Mouse (Mus musculus) liver, embryonic 12.5 days (tissue): Measurements from ENCODE around the gene Tmem132c. TPM values are rescaled to one million over a fixed set of nuclear protein-coding genes. Genes with fewer than 3 reads are reported as not detected.
"Not testable (repeated sequence)": the region's sequence is repeated elsewhere in the genome, so short reads cannot be mapped to it uniquely, and the experiment has no call there.

Source experiments
- ATAC-seq: fragments of 200-750 bp; cut with Nextera tagmentation; 2 replicates; pipeline ENCODE4 v1.8.0; 2017; ENCODE audit warnings: moderate number of reproducible peaks, mild to moderate bottlenecking, moderate library complexity
- H3K27ac ChIP-seq: fragments of 300-500 bp; sonication (generic); 2 replicates; pipeline ENCODE4 v1.5.1; 2016; ENCODE audit warnings: mild to moderate bottlenecking
- H3K27me3 ChIP-seq: fragments of 300-500 bp; sonication (generic); replicated peaks from 2 replicates; pipeline ENCODE4 v1.6.1; 2016; ENCODE audit warnings: mild to moderate bottlenecking, moderate library complexity
- H3K36me3 ChIP-seq: fragments of 300-500 bp; sonication (generic); 2 replicates; pipeline ENCODE4 v1.6.1; 2016; ENCODE audit warnings: mild to moderate bottlenecking, moderate library complexity
- H3K4me1 ChIP-seq: fragments of 300-500 bp; sonication (generic); 2 replicates; pipeline ENCODE4 v1.6.1; 2016
- H3K4me2 ChIP-seq: fragments of 300-500 bp; sonication (generic); 2 replicates; pipeline ENCODE4 v1.6.1; 2016; ENCODE audit warnings: mild to moderate bottlenecking, moderate library complexity
- H3K4me3 ChIP-seq: fragments of 300-500 bp; sonication (generic); 2 replicates; pipeline ENCODE4 v1.5.1; 2016; ENCODE audit warnings: mild to moderate bottlenecking, moderate library complexity
- H3K9ac ChIP-seq: fragments of 300-500 bp; sonication (generic); 2 replicates; pipeline ENCODE4 v1.6.1; 2016; ENCODE audit warnings: mild to moderate bottlenecking, moderate library complexity
- H3K9me3 ChIP-seq: fragments of 300-500 bp; sonication (generic); replicated peaks from 2 replicates; pipeline ENCODE4 v1.6.1; 2016; ENCODE audit warnings: mild to moderate bottlenecking, moderate library complexity
- WGBS: fragments of 180-500 bp; shearing (Covaris S2); methylation state at CpG from one replicate; pipeline ENCODE4 v1.1.7; 2016; ENCODE audit not compliant: insufficient replicate concordance; 5-methylcytosine and 5-hydroxymethylcytosine counted together
- polyA plus RNA-seq: library from polyadenylated mRNA; unstranded; fragments of >200 nt; fragmentation: Nextera tagmentation; extraction: Ambion mirVana; gene quantifications from 2 replicates; pipeline ENCODE4 v1.2.1, GENCODE M21; 2016

Tmem132c gene
- polyA plus RNA-seq, 1 experiment from 2014 or later, result 0.27 TPM

DNA sequence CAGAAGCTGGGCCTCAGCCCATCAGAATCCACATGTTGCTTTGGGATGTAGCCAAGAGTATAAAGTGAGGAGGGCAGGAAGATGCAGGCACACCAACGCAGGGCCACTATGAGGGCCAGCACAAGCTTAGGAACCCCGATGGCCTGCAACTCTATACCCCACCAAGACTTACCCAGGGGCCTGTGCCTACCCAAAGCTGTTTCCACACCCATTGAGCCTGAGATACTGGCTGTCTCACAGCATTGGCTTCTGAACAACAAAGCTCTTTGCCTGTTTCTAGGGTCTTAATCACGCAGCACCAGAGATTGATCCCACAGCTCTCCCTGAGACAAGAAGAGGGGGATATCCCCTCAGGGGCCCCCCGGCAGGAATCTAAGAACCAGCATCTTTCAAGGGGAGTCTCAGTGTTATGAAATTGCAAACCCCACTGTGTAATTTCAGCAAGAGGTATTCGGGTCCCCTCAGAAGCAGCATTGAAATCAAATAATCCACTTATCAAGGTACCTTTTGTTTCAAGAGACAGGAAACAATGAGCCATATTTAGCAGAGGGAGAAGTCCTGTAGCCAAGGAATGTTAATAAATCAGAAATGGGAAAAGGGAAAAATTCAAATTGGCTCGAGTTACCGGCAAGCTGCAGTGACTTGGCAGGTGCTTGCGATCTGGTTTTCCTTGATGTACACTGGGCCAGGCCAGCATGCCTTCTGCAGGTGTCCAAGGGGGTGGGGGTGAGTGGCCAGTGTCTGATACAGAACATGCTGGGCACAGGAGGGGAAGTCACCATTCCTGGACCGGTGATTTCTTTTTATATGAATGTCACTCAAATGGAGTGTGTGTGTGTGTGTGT is 107.8 kb downstream of the Tmem132c start:
- no peak overlapping the region for H3K4me3 ChIP-seq
- H3K36me3 ChIP-seq, result no peaks in the 10 kb centered on the region
- no peaks in the 10 kb centered on the region for H3K4me1 ChIP-seq
- H3K27me3 ChIP-seq, result no peaks in the 10 kb centered on the region
- H3K9me3 ChIP-seq, result no peaks in the 10 kb centered on the region
- no peak overlapping the region for H3K4me2 ChIP-seq
- no peak for ATAC-seq
- H3K9ac ChIP-seq, result no peak overlapping the region
- H3K27ac ChIP-seq, result no peak overlapping the region
- 64% methylated on average over 9 of the region's 9 CpGs for WGBS

DNA sequence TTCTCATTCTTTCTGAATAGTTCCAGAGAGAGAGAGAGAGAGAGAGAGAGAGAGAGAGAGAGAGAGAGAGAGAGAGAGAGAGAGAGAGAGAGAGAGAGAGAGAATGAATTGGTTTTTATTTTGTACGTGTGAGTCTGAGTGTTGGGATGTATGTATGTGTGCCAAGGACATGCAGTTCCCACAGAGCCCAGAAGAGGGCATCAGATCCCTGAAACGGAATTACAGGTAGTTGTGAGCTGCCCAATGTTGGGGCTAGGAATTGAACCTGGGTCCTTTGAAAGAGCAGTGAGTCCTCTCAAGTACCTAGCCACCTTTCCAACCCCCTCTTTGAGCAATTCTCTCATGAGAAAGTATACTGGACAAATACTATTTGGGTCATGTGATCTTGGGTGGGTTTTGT is 111.4 kb downstream of the Tmem132c start:
- H3K4me2 ChIP-seq, result no peak overlapping the region
- no peaks in the 10 kb centered on the region for H3K36me3 ChIP-seq
- ATAC-seq, result no peak
- H3K4me3 ChIP-seq, result no peak overlapping the region
- no peak overlapping the region for H3K27ac ChIP-seq
- H3K4me1 ChIP-seq, result no peaks in the 10 kb centered on the region
- WGBS, result 53% methylated on average over 2 of the region's 2 CpGs
- 0 out of 2 replicates have a peak, but pooled peaks cover under 1% of the 10 kb centered on the region for H3K9me3 ChIP-seq
- no peak overlapping the region for H3K9ac ChIP-seq
- H3K27me3 ChIP-seq, result no peaks in the 10 kb centered on the region

DNA sequence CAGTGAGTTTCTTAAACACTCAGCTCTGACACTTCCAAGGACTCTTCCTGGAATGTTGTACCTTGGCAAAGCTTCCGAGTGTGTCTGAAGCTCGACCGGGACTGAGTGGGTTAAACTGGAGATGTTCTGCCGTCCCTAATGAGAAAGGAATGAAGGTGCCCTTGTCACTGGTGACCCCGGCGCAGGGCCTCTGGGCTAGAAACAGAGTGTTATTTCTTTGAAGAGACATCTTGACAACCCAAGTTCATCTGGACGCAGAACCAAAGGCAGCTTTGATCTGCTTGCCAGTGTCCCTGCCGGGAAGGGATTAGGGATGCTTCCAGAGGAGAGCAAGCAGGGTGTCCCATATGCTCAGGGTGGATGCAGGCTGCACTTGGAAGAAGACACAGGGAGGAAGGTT is 114.2 kb downstream of the Tmem132c start:
- Histone ChIP-seq H3K27me3 (no peaks in the 10 kb centered on the region), H3K36me3 (no peaks in the 10 kb centered on the region), H3K4me1 (no peaks in the 10 kb centered on the region), H3K27ac (no peak overlapping the region), H3K9ac (no peak overlapping the region), H3K4me2 (no peak overlapping the region), H3K9me3 (peaks cover 22% of the 10 kb centered on the region; the same call in 1 of the 2 replicates), H3K4me3 (no peak overlapping the region)
- WGBS, result 32% methylated on average over 8 of the region's 8 CpGs
- no peak for ATAC-seq

DNA sequence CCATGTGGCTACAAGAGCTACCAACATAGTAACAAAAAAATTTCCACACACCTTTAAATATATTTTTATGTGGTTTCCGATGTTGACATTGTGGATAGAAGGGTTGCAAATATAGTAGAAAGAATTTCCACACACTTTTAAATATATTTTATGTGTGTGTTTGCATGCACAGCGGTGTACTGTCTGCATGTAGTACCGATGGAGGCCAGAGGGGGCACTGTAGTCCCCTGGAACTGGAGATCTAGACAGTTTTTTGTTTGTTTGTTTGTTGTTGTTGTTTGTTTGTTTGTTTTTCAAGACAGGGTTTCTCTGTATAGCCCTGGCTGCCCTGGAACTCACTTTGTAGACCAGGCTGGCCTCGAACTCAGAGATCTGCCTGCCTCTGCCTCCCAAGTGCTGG is 116.3 kb downstream of the Tmem132c start:
- WGBS, result 70% methylated on average over 4 of the region's 4 CpGs
- peaks cover 28% of the 10 kb centered on the region; the same call in 1 of the 2 replicates for H3K9me3 ChIP-seq
- H3K4me3 ChIP-seq, H3K9ac ChIP-seq, H3K27ac ChIP-seq, ATAC-seq, H3K4me1 ChIP-seq, H3K27me3 ChIP-seq, H3K36me3 ChIP-seq, H3K4me2 ChIP-seq: not testable (repeated sequence)

DNA sequence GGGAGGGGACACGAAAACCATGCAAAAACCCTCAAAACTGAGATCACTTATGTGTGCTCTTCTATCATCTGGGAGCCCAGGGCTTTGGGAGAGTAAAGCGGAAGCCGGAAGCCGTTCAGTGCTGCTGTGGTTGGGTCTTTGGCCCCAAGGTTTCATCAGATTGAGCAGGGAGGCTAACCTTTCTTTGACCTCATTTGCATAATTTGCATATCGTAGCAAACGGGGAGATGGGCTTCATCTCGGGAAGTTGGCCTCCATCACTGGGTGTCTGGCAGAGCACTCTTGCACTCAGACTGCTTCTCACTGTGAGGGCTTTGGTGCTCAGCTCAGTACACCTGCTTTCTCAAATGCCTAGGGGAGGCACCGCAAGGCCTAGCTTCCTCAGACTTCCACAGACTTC is 119.5 kb downstream of the Tmem132c start:
- peaks cover 28% of the 10 kb centered on the region; the same call in 1 of the 2 replicates for H3K9me3 ChIP-seq
- WGBS, result 58% methylated on average over 8 of the region's 8 CpGs
- no peak overlapping the region for H3K27ac ChIP-seq
- ATAC-seq, result no peak
- H3K4me1 ChIP-seq, result no peaks in the 10 kb centered on the region
- H3K4me3 ChIP-seq, result no peak overlapping the region
- no peaks in the 10 kb centered on the region for H3K27me3 ChIP-seq
- no peak overlapping the region for H3K9ac ChIP-seq
- H3K36me3 ChIP-seq, result no peaks in the 10 kb centered on the region
- H3K4me2 ChIP-seq, result no peak overlapping the region

DNA sequence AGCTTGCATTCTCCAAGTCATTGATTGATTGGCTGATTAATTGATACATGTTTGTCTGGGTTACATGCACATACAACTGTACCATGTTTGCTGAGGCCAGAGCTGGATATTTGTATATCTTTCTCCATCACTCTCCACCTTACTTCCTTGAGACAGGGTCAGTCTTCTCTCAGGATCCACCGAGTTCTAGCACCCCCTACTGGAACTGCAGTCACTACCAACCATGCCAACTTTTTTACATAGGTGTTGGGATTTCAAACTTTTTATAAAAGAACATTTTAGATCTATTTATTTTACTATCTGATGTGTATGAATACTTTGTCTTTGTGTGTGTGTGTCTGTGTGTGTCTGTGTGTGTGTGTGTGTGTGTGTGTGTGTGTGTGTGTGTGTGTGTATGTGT is 123.5 kb downstream of the Tmem132c start:
- H3K9me3 ChIP-seq, result peaks cover 10% of the 10 kb centered on the region
- no peaks in the 10 kb centered on the region for H3K27me3 ChIP-seq
- ATAC-seq, result no peak
- no peaks in the 10 kb centered on the region for H3K36me3 ChIP-seq
- no peak overlapping the region for H3K9ac ChIP-seq
- H3K4me1 ChIP-seq, result no peaks in the 10 kb centered on the region
- no peak overlapping the region for H3K4me3 ChIP-seq
- H3K4me2 ChIP-seq, result no peak overlapping the region
- 4% methylated on average over 1 of the region's 1 CpGs for WGBS
- H3K27ac ChIP-seq, result no peak overlapping the region

DNA sequence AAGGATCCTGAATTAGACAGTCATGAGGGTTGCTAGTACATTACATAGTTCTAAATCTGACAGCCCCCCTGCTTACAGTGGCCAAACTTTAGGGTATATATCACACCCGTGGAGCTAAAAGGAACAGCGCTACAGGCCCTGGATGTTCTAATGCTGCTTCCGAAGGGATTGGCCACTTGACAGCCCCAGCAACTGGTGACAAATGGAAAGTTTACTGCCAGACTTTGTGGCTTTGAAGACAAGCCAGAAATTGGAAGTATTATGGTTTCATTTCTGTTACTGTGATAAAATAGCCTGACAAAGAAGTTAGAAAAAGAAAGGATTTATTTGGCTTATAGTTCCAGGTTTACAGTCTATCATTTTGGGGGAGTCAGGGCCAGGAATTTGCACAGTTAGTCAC is 126.6 kb downstream of the Tmem132c start:
- Histone ChIP-seq H3K27me3 (no peaks in the 10 kb centered on the region), H3K27ac (no peak overlapping the region), H3K4me2 (no peak overlapping the region), H3K9me3 (no peaks in the 10 kb centered on the region; the same call in 1 of the 2 replicates), H3K36me3 (no peaks in the 10 kb centered on the region), H3K4me3 (no peak overlapping the region), H3K4me1 (no peaks in the 10 kb centered on the region), H3K9ac (no peak overlapping the region)
- 79% methylated on average over 3 of the region's 3 CpGs for WGBS
- ATAC-seq, result no peak

DNA sequence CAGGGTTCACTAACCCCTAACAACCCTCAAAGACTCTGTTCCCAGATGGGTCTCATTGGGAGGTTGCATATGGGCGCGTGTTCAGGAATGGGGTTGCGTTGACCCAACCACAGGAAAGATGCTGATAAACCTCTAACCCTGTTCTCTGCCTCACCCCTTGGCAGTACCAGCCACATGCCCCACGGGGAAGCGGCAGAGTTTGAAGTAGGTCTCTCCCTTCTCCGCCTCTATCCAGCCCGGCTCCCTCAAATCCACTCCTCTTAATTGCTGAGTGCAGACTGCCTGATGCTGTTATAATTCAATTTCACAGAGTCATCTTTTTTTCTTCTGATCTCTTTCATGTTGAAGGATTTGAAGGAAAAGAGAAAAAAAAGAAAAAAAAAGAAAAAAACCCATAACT is 128.2 kb downstream of the Tmem132c start:
- no peak overlapping the region for H3K4me3 ChIP-seq
- ATAC-seq, result no peak
- no peaks in the 10 kb centered on the region for H3K4me1 ChIP-seq
- H3K27me3 ChIP-seq, result no peaks in the 10 kb centered on the region
- H3K36me3 ChIP-seq, result no peaks in the 10 kb centered on the region
- no peak overlapping the region for H3K27ac ChIP-seq
- H3K4me2 ChIP-seq, result no peak overlapping the region
- 62% methylated on average over 7 of the region's 7 CpGs for WGBS
- peaks cover under 1% of the 10 kb centered on the region; the same call in 1 of the 2 replicates for H3K9me3 ChIP-seq
- H3K9ac ChIP-seq, result no peak overlapping the region

DNA sequence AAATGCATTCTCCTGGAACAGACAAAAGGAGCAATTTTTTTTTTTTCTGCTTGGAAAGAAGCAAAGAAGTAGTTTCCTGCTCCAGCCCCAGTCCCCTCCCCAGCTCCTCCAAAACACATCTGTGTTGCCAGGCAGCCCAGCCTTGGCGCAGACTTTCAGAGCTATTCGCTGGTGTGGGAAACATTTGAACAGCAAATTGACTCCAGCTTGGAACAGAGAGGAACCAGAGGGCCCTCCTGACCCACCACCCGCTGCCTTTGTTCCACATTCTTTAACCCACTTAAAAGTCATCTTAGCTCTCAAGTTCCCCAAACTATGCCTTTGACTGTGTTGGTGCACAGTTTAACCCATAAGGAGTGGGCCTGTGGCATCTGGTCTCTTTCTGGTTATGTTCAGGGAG is 128.9 kb downstream of the Tmem132c start:
- no peak for ATAC-seq
- Histone ChIP-seq H3K9ac (no peak overlapping the region), H3K4me2 (no peak overlapping the region), H3K27me3 (no peaks in the 10 kb centered on the region), H3K9me3 (peaks cover 7% of the 10 kb centered on the region; the same call in 1 of the 2 replicates), H3K4me3 (no peak overlapping the region), H3K4me1 (no peaks in the 10 kb centered on the region), H3K36me3 (no peaks in the 10 kb centered on the region), H3K27ac (no peak overlapping the region)
- WGBS, result 45% methylated on average over 3 of the region's 3 CpGs

DNA sequence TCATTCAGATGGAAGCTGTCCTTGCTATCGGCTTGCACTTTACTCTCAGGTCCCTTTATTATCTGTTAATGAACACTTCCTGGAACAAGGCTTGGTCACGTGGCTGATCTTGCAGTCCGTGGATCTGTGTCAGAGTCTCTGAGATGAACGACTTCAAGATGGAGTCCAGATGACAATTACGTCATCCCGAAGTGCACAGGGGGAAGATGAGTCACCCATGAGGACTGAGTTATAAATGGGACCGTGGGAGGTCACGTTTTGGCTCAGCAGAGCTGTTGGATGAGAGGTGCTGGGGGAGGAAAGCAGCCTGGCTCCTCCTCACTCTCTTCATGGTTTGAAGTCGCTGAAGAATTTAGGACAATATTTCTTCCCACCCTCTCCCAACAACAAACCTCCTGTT is 132.6 kb downstream of the Tmem132c start:
- Histone ChIP-seq H3K4me3 (no peak overlapping the region), H3K27ac (no peak overlapping the region), H3K4me1 (no peaks in the 10 kb centered on the region), H3K9me3 (0 out of 2 replicates have a peak, but pooled peaks cover 10% of the 10 kb centered on the region), H3K36me3 (no peaks in the 10 kb centered on the region), H3K4me2 (no peak overlapping the region), H3K9ac (no peak overlapping the region), H3K27me3 (no peaks in the 10 kb centered on the region)
- WGBS, result 60% methylated on average over 9 of the region's 9 CpGs
- ATAC-seq, result no peak

DNA sequence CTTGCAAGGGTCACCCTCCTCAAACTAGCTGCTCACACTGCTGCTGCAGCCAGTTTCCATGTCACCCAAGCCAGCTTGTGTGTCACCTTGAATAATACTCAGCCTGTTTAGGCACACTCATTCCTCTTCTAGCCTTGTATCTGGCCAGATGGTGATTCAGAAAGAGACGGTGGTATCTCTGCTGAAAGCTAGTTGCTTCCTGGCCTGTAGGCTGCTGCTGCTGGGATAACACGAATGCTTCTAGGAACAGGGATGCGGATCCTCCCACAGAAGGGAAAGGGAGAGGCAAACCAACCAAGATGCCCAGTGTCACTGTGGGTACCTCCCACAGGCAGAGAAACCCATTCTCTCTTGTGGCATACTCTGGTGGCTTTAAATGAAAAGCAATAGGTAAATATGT is 134.0 kb downstream of the Tmem132c start:
- no peaks in the 10 kb centered on the region for H3K36me3 ChIP-seq
- H3K27me3 ChIP-seq, result no peaks in the 10 kb centered on the region
- no peak for ATAC-seq
- no peak overlapping the region for H3K9ac ChIP-seq
- H3K27ac ChIP-seq, result no peak overlapping the region
- H3K4me2 ChIP-seq, result no peak overlapping the region
- no peak overlapping the region for H3K4me3 ChIP-seq
- 0 out of 2 replicates have a peak, but pooled peaks cover 10% of the 10 kb centered on the region for H3K9me3 ChIP-seq
- no peaks in the 10 kb centered on the region for H3K4me1 ChIP-seq
- WGBS, result 61% methylated on average over 3 of the region's 3 CpGs

DNA sequence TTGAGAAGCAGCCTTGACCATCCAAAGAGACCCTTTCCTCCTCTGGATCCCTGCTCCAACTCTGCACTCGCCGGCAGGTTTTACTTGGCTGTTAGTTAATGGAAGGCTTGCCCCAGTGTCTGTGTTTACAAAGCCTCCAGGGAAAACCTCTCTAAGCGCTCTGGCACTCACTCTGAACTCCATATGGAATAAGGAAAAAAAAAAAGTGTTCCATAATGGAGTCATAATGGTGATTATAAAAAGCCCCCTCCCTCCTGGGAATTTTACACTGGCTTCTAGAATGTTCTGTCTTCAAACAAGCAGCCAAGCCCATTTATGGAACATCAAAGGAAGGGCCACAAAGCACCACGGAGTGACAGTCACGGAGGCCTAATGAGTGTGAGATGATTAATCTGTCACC is 136.9 kb downstream of the Tmem132c start:
- Histone ChIP-seq H3K9me3 (0 out of 2 replicates have a peak, but pooled peaks cover 15% of the 10 kb centered on the region), H3K4me2 (no peak overlapping the region), H3K4me3 (no peak overlapping the region), H3K27ac (no peak overlapping the region), H3K27me3 (no peaks in the 10 kb centered on the region), H3K4me1 (no peaks in the 10 kb centered on the region), H3K36me3 (no peaks in the 10 kb centered on the region), H3K9ac (no peak overlapping the region)
- no peak for ATAC-seq
- WGBS, result 51% methylated on average over 5 of the region's 5 CpGs
